Mouse (Mus musculus) cortical plate, adult 2 months (tissue): ENCODE measurements around the gene Cd209e. TPM values are rescaled to one million over a fixed set of nuclear protein-coding genes. Genes with fewer than 3 reads are reported as not detected.
"Not testable (repeated sequence)": the region's sequence is repeated elsewhere in the genome, so short reads cannot be mapped to it uniquely, and the experiment has no call there.

Source experiments
- H3K27ac ChIP-seq: fragments of 200-500 bp; 2 replicates; pipeline ENCODE4 v1.5.1; 2012; ENCODE audit warnings: low read length, control low read depth, inconsistent platforms; ENCODE audit not compliant: insufficient read depth
- H3K4me1 ChIP-seq: fragments of 200-500 bp; 2 replicates; pipeline ENCODE4 v1.6.1; 2011; ENCODE audit warnings: low read length; ENCODE audit not compliant: control insufficient read depth, insufficient read depth
- H3K4me3 ChIP-seq: fragments of 200-500 bp; 2 replicates; pipeline ENCODE4 v1.5.1; 2011; ENCODE audit warnings: mild to moderate bottlenecking, low read length, control low read depth; ENCODE audit not compliant: insufficient read depth
- CTCF ChIP-seq: fragments of 200-500 bp; IDR thresholded peaks from 2 replicates; pipeline ENCODE4 v1.5.1; 2011; ENCODE audit warnings: mild to moderate bottlenecking, control low read depth, low read length; ENCODE audit not compliant: insufficient read depth; ENCODE audit errors: extremely low read depth
- POLR2A ChIP-seq: fragments of 200-500 bp; IDR thresholded peaks from 2 replicates; pipeline ENCODE4 v1.6.1; 2011; ENCODE audit warnings: mild to moderate bottlenecking, low read length, control low read depth; ENCODE audit not compliant: insufficient read depth; ENCODE audit errors: extremely low read depth
- polyA plus RNA-seq: library from polyadenylated mRNA; depleted of rRNA; stranded (reverse); fragments of >200 nt; gene quantifications from 2 replicates; pipeline ENCODE4 v1.2.3, GENCODE M21; 2012; rRNA removed

The Cd209e gene
- not detected in 2 replicates for polyA plus RNA-seq

DNA sequence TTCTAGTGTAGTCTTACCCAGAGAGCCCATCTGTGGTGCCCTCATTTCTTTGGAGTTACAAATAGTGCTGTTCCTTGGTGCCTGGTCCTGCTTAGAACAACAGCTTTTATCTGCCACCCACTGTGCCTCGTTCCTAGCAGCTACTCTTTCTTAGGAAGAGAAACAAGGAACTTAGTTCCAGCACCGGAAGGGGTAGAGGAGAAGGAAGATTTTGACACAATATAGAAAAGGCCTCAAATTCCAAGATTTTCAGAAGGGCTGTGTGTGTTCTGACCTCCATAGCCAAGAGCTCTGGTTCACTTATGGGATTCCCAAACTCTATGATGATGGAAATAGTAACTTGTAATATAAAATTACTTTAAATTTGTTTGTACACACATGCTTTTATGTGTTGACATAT lies at the start of gene Cd209e:
Gene Cd209e, minus strand, starts transcription at position 101 of the 400 bp plus-strand sequence.
- Histone ChIP-seq H3K4me1 (no peaks in the 10 kb centered on the region), H3K4me3 (no peak within 1 kb of the TSS), H3K27ac (no peak within 1 kb of the TSS)
- TF ChIP-seq CTCF = no peak
- no peak for TF ChIP-seq POLR2A

DNA sequence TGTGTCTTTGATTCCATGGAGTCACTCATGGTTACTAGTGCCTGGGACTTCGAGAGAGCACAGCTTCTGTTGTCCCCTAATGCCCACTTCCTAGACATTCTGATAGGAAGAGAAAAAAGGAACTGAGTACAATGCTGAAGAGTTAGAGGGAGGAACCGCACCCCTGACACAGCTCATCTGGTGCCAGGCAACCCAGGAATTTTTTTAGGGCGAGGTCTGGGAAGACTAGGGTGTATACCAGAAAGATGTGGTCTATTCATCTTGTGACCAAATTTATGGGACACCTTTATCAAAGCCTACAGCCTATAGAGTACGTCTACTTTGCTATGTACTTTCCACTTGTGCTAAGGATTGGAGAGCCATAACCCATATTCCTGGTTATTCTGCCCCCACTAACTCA lies 24.3 kb upstream of the Cd209e start, which contains the start of gene Cd209d:
Gene Cd209d, minus strand, starts transcription at position 101 of the 400 bp plus-strand sequence.
- Histone ChIP-seq H3K4me1 (no peaks in the 10 kb centered on the region), H3K27ac (no peak within 1 kb of the TSS), H3K4me3 (no peak within 1 kb of the TSS)
- TF ChIP-seq CTCF (no peak), POLR2A (no peak)

DNA sequence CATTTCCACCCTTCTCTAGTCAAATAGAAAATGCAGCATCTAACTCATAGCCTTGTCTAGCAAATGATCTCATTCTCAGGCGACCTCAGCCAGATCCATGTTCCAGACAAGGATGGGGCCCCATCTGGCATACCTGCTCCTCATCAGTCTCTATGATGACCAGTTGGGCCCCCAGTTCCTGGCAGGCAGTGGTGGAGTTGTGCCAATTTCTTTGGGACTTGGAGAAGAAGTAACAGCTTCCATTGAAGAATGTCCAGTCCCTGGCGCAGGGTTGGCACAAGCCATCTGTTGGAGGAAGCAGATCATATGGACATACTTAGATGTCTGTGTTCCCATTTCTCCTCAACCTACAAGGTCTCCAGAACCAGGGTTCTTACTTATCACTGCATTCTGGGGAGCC lies 22.0 kb upstream of the Cd209e start:
- no peak overlapping the region for H3K27ac ChIP-seq
- H3K4me1 ChIP-seq = no peaks in the 10 kb centered on the region
- TF ChIP-seq CTCF = no peak
- no peak for TF ChIP-seq POLR2A

DNA sequence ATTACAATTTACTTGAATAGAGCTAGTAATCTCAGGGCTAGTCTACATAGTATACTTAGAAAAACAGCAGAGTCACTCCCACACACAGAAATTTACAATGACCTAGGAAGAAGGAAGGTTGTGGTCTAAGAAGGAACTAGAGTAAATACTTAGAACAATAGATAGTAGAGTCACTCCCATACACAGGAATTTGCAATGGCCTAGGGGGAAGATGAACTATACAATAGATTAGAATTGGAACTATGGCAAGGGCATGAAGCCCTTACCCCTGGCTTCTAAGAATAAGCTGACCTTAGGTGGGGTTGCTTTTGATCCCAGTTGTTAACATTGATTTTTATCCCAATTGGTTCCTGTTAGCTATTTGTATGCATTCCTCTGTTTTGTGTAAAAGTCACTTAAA lies 8.6 kb upstream of the Cd209e start:
- H3K4me1 ChIP-seq, H3K4me3 ChIP-seq: not testable (repeated sequence)

More for the DNA sequence above, 22.0 kb upstream of the Cd209e start:
- no peak overlapping the region for H3K4me3 ChIP-seq

DNA sequence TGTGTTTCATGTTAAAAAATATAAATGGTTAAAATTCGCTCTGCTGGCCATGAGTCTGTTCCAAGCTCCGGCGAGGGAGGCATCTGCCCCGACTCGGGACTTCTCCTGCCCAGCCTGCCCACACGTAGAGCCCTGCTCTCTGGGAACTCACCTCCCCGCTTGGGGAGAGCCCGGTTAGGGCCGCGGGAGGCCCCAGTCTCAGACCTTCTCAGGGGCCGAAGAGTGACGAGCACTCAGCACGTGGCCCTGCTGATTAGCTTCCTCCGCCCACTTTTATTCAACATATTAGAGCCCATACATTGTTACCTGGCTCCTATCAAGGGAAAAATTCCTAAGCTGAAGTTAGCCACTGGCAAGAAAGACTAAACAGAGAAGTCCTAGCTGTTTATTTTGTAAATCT lies 51.0 kb downstream of the Cd209e start:
- TF ChIP-seq CTCF = no peak
- no peak for TF ChIP-seq POLR2A
- Histone ChIP-seq H3K4me3 (no peak overlapping the region), H3K27ac (no peak overlapping the region), H3K4me1 (no peaks in the 10 kb centered on the region)

More for the DNA sequence above, 8.6 kb upstream of the Cd209e start:
- H3K27ac ChIP-seq = not testable (repeated sequence)

Other genes with a start within 250 kb of the Cd209e start
- 52.9 and 53.1 TPM in 2 replicates for gene Xab2, start 233.0 kb downstream of the Cd209e start, polyA plus RNA-seq
- 67.1 and 72.7 TPM in 2 replicates for gene Pet100, start 232.8 kb downstream of the Cd209e start, polyA plus RNA-seq
- gene Pcp2, start 228.8 kb downstream of the Cd209e start, polyA plus RNA-seq = 5.9 TPM in 1 of 2 replicates, not detected in the other
- 274 and 285 TPM in 2 replicates for gene Stxbp2, start 223.4 kb downstream of the Cd209e start, polyA plus RNA-seq
- gene Retn, start 198.5 kb downstream of the Cd209e start, polyA plus RNA-seq = 1.7 and 2.2 TPM in 2 replicates
- gene Mcemp1, start 188.6 kb downstream of the Cd209e start, polyA plus RNA-seq = 0.19 and 0.26 TPM in 2 replicates
- gene Fcor, start 181.9 kb downstream of the Cd209e start, polyA plus RNA-seq = 19.6 and 23.0 TPM in 2 replicates
- gene Trappc5, start 178.0 kb downstream of the Cd209e start, polyA plus RNA-seq = 32.7 and 33.4 TPM in 2 replicates
- 0.08 and 0.23 TPM in 2 replicates for gene Fcer2a, start 160.1 kb downstream of the Cd209e start, polyA plus RNA-seq
- 0.13 and 0.15 TPM in 2 replicates for gene Clec4g, start 133.7 kb downstream of the Cd209e start, polyA plus RNA-seq
- gene Cd209a, start 105.3 kb downstream of the Cd209e start, polyA plus RNA-seq = 0.17 and 0.32 TPM in 2 replicates
- not detected in 2 replicates for gene Cd209d, start 24.2 kb upstream of the Cd209e start, polyA plus RNA-seq
- gene Cd209b, start 72.5 kb upstream of the Cd209e start, polyA plus RNA-seq = 0.10 and 0.19 TPM in 2 replicates
- 0.40 and 0.42 TPM in 2 replicates for gene Cd209c, start 100.4 kb upstream of the Cd209e start, polyA plus RNA-seq